Mouse (Mus musculus) hindbrain, embryonic 13.5 days (tissue): ENCODE results near the gene Wdtc1. TPM values are rescaled to one million over a fixed set of nuclear protein-coding genes. Genes with fewer than 3 reads are reported as not detected.

Experiments
- ATAC-seq: fragments of 200-750 bp; cut with Nextera tagmentation; 2 replicates; pipeline ENCODE4 v1.8.0; 2017; ENCODE audit warnings: moderate TSS enrichment; ENCODE audit not compliant: low FRiP score
- H3K27ac ChIP-seq: fragments of 300-500 bp; sonication (generic); 2 replicates; pipeline ENCODE4 v1.5.1; 2015; ENCODE audit warnings: inconsistent platforms, mild to moderate bottlenecking, moderate library complexity
- H3K27me3 ChIP-seq: fragments of 300-500 bp; sonication (generic); 2 replicates; pipeline ENCODE4 v1.6.1; 2015; ENCODE audit warnings: mild to moderate bottlenecking, inconsistent platforms
- H3K36me3 ChIP-seq: fragments of 300-500 bp; sonication (generic); 2 replicates; pipeline ENCODE4 v1.6.1; 2015; ENCODE audit warnings: mild to moderate bottlenecking, inconsistent platforms
- H3K4me1 ChIP-seq: fragments of 300-500 bp; sonication (generic); replicated peaks from 2 replicates; pipeline ENCODE4 v1.6.1; 2015; ENCODE audit warnings: inconsistent platforms
- H3K4me2 ChIP-seq: fragments of 300-500 bp; sonication (generic); 2 replicates; pipeline ENCODE4 v1.6.1; 2015; ENCODE audit warnings: inconsistent platforms, mild to moderate bottlenecking, moderate library complexity
- H3K4me3 ChIP-seq: fragments of 300-500 bp; sonication (generic); 2 replicates; pipeline ENCODE4 v1.5.1; 2015; ENCODE audit warnings: mild to moderate bottlenecking, inconsistent platforms
- H3K9ac ChIP-seq: fragments of 300-500 bp; sonication (generic); 2 replicates; pipeline ENCODE4 v1.6.1; 2015; ENCODE audit warnings: mild to moderate bottlenecking, inconsistent platforms
- H3K9me3 ChIP-seq: fragments of 300-500 bp; sonication (generic); 2 replicates; pipeline ENCODE4 v1.6.1; 2016; ENCODE audit warnings: inconsistent platforms
- WGBS: fragments of 180-500 bp; shearing (Covaris S2); methylation state at CpG from one replicate; pipeline ENCODE4 v1.1.7; 2015; 5-methylcytosine and 5-hydroxymethylcytosine counted together
- polyA plus RNA-seq: library from polyadenylated mRNA; unstranded; fragments of >200 nt; fragmentation: Nextera tagmentation; extraction: Ambion mirVana; gene quantifications from 2 replicates; pipeline ENCODE4 v1.2.1, GENCODE M21; 2015

The Wdtc1 gene
- polyA plus RNA-seq, 1 experiment from 2014 or later = 21.3 TPM

DNA sequence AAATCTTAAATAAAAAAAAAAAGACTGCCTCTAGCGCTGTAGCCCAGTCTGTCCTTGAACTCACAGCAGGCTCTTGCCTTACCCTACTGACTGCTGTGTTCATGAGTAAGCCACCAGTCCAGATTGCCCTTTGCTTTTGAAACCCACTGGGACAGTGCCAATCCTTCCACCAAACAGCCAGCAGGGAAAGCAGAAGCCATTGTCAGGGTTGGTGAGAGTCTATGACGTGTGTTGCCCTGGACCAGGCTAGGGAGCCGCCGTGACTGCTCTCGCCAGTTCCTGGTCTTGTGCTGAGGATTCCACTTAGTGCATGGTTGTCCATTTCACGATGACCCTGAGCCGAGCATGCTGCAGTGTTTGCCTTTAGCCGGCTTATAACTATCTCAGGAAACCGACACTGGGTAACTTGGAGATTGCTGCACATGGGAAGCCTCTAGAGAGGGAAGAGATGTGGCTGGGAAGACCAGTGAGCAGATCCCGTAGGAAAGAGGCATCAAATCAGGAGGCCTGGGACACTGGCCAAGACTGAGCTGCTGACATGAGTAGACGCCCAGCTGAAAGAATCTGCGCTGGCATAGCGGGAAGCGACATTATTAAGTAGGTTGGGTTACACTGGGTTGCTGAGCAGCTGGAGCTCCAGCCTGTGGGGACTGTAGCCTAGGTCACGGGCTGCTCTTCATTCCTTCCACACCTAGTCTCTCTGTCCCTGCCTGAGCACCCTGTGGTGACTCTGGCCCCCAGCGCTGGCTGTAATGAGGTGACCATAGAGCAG lies 35.7 kb upstream of the Wdtc1 start:
- no peak overlapping the region for H3K4me2 ChIP-seq

DNA sequence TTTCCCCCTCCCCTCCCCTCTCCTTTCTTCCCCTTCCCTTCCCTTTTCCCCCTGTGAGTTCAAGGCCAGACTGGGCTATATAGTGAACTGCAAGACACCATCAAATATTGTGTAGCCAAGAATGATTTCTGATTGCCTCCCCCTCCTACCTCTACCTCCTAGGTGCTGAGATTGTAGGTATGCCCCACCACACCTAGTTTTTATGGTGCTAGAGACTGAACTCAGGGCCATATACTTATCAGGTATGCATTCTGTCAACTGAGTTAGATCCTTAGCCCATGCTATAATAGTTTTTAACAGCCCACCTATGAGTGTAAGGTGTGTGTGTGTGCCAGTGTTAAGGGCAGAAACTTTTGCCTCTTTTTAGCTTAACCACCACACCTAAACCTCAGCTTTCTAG lies 33.8 kb upstream of the Wdtc1 start:
- H3K27ac ChIP-seq = no peak overlapping the region
- no peaks in the 10 kb centered on the region for H3K9me3 ChIP-seq
- H3K4me2 ChIP-seq = no peak overlapping the region
- H3K9ac ChIP-seq = no peak overlapping the region
- ATAC-seq = no peak
- no peak overlapping the region for H3K4me3 ChIP-seq
- no peaks in the 10 kb centered on the region for H3K27me3 ChIP-seq
- H3K36me3 ChIP-seq = 0 out of 2 replicates have a peak, but pooled peaks cover 4% of the 10 kb centered on the region
- H3K4me1 ChIP-seq = peaks cover 31% of the 10 kb centered on the region

More for the DNA sequence above, 35.7 kb upstream of the Wdtc1 start:
- H3K27me3 ChIP-seq = no peaks in the 10 kb centered on the region
- peaks cover 31% of the 10 kb centered on the region for H3K4me1 ChIP-seq
- no peak overlapping the region for H3K4me3 ChIP-seq
- 0 out of 2 replicates have a peak, but pooled peaks cover 4% of the 10 kb centered on the region for H3K36me3 ChIP-seq
- no peaks in the 10 kb centered on the region for H3K9me3 ChIP-seq
- H3K27ac ChIP-seq = peak overlapping the region; percentile 30; the same call in 1 of the 2 replicates
- WGBS = 86% methylated on average over 16 of the region's 16 CpGs
- no peak overlapping the region for H3K9ac ChIP-seq
- ATAC-seq = no peak

DNA sequence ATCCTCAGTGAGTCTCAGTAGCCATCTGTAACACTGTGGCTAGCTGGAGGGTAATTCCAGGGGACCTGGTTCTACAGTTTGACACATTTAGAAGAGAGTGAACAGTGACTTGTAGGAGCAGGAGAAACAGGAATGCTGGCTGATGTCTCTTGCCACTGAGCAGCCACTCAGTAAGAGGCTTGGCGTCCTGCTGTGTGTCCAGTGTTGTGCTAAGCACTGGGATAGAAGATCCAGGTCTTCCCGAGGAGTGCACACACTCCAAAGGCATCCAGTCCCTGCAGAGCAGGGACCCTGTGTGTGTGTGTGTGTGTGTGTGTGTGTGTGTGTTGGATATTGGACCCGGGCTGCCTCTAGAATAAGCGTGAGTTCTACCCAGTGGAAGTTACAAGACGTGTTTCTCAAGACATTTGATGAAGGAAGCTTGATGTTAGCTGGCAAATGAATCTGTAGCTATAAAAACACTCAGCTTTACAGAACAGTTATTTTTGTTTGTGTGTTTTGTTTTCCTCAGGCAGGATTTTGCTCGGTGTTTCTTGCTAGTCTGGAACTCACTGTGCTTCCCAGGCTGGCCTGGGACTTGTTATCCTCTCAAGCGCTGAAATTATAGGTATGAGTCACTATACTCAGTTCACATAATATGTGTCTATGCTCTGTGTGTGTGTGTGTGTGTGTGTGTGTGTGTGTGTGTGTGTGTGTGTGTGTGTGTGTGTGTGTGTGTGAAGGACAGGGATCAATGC lies 32.9 kb upstream of the Wdtc1 start:
- WGBS = 77% methylated on average over 7 of the region's 7 CpGs

DNA sequence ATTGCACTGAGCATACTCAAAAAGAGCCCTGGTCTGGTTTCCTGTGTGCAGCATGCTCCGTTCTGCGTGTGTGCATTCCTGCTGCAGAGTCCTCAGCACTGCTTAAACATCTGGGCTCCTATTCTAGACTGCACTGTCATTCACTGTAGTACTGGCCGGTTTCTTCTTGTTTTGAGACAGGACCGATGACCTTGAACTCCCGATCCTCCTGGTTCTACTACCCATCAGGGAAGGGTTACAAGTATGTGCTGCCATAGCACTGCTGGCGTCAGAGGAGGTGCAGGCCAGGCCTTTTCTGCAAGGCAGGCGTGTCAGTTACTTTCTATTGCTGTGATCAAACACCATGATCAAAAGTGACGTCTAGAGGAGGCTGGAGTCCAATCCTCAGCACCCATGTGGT lies 27.9 kb upstream of the Wdtc1 start:
- Histone ChIP-seq H3K4me1 (peaks cover 38% of the 10 kb centered on the region), H3K4me3 (no peak overlapping the region), H3K27ac (no peak overlapping the region), H3K36me3 (0 out of 2 replicates have a peak, but pooled peaks cover 4% of the 10 kb centered on the region), H3K27me3 (no peaks in the 10 kb centered on the region), H3K9me3 (no peaks in the 10 kb centered on the region), H3K9ac (no peak overlapping the region), H3K4me2 (no peak overlapping the region)
- ATAC-seq = no peak
- WGBS = 83% methylated on average over 8 of the region's 8 CpGs

More for the DNA sequence above, 32.9 kb upstream of the Wdtc1 start:
- H3K9me3 ChIP-seq = no peaks in the 10 kb centered on the region
- H3K4me3 ChIP-seq = no peak overlapping the region
- peaks cover 25% of the 10 kb centered on the region for H3K4me1 ChIP-seq
- no peak for ATAC-seq
- H3K27me3 ChIP-seq = no peaks in the 10 kb centered on the region
- H3K9ac ChIP-seq = no peak overlapping the region
- H3K27ac ChIP-seq = no peak overlapping the region
- 0 out of 2 replicates have a peak, but pooled peaks cover 4% of the 10 kb centered on the region for H3K36me3 ChIP-seq
- no peak overlapping the region for H3K4me2 ChIP-seq

DNA sequence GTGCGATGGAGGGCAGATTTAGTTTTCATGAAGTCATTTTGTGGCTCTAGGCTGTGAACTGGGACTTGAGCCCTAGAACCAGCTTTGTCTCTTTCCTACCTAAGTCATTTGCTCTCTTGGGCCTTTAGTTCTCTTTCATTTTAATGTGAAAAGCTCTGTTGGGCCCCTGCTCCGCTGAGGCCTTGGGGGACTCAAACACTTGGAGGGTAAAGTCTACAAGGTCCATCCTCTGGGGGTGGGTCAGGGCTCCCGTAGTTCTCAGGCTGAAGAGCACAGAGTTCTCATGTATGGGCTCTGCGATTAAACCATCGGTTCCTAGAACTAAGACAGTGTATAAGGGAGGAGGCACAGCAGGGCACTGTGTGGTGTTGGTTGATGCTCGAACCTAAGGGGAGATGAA lies 27.3 kb upstream of the Wdtc1 start:
- peaks cover 38% of the 10 kb centered on the region for H3K4me1 ChIP-seq
- no peak overlapping the region for H3K4me2 ChIP-seq
- 61% methylated on average over 6 of the region's 6 CpGs for WGBS
- 0 out of 2 replicates have a peak, but pooled peaks cover 4% of the 10 kb centered on the region for H3K36me3 ChIP-seq
- ATAC-seq = no peak
- H3K27ac ChIP-seq = no peak overlapping the region
- no peaks in the 10 kb centered on the region for H3K9me3 ChIP-seq
- H3K4me3 ChIP-seq = no peak overlapping the region
- H3K9ac ChIP-seq = no peak overlapping the region
- no peaks in the 10 kb centered on the region for H3K27me3 ChIP-seq

DNA sequence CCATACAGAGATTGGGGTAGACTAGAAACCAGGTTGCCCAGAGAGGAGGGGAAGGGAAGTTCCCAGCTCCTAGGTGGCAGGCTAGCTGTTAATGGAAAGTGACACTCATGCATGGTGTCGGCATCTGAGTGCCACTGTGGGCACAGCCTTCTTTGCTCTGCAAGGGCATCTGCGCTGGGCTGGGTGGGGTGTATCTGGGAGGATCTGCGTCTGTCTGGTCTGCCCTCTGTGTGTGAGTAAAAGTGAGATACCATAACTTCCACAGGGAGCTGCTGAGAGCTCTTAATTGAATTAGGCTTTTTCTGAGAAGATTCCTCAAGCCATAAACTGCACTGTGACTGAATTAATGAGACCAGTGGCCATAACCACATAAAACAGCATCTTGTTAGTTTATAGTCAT lies 26.6 kb upstream of the Wdtc1 start:
- no peak overlapping the region for H3K27ac ChIP-seq
- H3K4me2 ChIP-seq = no peak overlapping the region
- 0 out of 2 replicates have a peak, but pooled peaks cover 5% of the 10 kb centered on the region for H3K36me3 ChIP-seq
- ATAC-seq = no peak
- WGBS = 64% methylated on average over 3 of the region's 3 CpGs
- peaks cover 43% of the 10 kb centered on the region for H3K4me1 ChIP-seq
- H3K9me3 ChIP-seq = no peaks in the 10 kb centered on the region
- no peak overlapping the region for H3K9ac ChIP-seq
- H3K27me3 ChIP-seq = no peaks in the 10 kb centered on the region
- H3K4me3 ChIP-seq = no peak overlapping the region

DNA sequence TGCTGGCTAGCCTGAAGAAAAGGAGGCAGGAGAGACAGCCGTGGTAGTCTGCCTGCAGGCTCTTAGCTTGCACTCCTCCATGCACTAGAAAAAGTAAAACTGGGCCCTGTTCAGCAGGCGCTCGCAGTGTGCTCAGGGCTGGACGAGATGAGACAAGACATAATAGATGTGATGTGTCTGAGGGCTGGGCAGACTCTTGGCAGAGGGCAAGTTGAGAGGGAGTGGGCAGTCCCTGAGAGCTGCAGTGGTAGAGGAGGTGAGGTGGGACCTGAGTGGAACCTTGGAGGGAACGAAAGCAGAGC lies 25.7 kb upstream of the Wdtc1 start:
- Histone ChIP-seq H3K4me2 (no peak overlapping the region), H3K27me3 (no peaks in the 10 kb centered on the region), H3K27ac (peak overlapping the region; percentile 44; the same call in 1 of the 2 replicates), H3K9me3 (no peaks in the 10 kb centered on the region), H3K4me1 (peaks cover 50% of the 10 kb centered on the region), H3K9ac (peak overlapping the region; percentile 49), H3K4me3 (no peak overlapping the region), H3K36me3 (0 out of 2 replicates have a peak, but pooled peaks cover 4% of the 10 kb centered on the region)
- ATAC-seq = no peak
- WGBS = 31% methylated on average over 5 of the region's 5 CpGs

DNA sequence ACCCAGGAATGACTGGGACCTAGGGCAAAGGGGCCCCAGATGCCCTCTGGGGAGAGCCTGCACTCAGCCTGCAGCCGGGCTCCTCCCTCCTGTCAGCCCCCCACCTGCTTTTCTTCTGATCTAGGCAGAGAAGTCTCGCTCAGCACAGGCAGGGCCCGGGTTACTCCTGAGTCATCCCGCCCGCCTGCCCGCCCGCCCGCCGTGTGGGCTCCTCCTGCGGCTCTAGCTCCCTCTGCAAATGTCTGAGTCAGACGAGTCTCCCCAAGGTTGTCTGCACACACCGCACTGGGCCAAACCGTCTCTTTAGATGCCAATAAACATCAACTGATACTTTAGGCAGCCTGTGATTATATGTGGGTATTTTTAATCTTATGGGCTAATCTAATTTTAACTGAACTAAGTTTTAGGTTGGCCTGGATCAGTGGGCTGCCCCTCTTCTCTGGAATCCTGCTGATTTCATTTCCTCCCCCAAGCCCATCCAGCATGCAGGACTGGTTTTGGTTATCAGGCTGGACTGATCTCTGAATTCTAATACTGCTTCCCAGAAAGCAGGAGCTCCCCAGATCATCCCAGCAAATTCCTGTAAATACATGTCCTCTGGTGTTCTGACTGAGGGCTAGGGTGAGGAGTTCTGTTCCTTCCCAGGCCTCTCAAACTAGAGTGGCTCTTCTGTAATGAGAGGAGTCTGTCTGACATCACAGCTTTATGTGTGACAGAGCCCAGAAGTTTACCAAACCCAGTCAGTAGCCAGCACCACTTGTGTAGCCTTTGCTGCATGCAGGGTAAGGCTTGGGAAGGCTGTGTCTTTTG lies 25.2 kb upstream of the Wdtc1 start:
- Histone ChIP-seq H3K4me3 (no peak overlapping the region), H3K27ac (peak overlapping the region; percentile 44; the same call in 1 of the 2 replicates), H3K9me3 (no peaks in the 10 kb centered on the region), H3K9ac (peak overlapping the region; percentile 49), H3K27me3 (no peaks in the 10 kb centered on the region), H3K36me3 (0 out of 2 replicates have a peak, but pooled peaks cover 4% of the 10 kb centered on the region), H3K4me2 (peak overlapping the region; percentile 19), H3K4me1 (peaks cover 55% of the 10 kb centered on the region)
- 6% methylated on average over 13 of the region's 13 CpGs for WGBS
- ATAC-seq = 0 out of 2 replicates have a peak, but pooled peaks have one; percentile 28

DNA sequence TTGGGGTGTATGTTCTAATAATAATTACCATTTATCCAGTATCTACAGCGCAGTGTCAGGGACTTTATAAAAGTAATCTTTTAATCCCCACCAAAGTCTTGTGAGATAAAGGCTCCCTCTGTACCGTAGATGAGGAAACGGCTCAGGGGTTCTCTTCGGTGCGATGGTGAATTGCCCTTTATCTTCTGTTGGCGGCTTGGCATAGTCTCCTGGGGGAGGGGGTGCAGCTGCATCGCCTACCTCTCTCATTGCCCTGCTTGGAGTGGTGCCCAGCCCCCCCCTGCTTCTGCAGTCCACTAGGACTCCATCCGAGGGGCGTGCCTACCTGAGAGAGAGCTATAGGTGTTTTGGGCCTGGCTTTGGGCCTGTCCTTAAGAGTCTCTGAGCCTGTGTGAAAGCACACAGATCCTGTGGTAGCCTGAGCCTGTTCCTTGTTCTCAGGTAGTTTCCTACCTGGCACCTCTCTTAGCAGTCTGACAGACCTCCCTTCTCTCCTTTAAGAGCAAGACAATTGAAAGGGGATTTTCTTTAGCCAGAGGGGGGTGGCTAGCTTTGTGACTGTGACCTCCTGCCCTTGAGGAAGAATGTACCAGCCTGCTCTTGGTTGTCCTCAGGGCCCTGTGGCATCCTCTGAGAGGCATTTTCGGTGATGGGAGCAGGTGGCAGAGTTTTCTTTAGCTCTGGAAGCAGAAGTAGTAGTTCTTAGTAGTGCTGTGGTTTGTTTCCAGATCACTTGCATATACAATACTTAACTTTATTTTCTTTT lies 22.7 kb upstream of the Wdtc1 start:
- no peak overlapping the region for H3K4me2 ChIP-seq
- H3K9me3 ChIP-seq = no peaks in the 10 kb centered on the region
- no peak for ATAC-seq
- H3K4me3 ChIP-seq = no peak overlapping the region
- H3K9ac ChIP-seq = no peak overlapping the region
- peaks cover 80% of the 10 kb centered on the region for H3K4me1 ChIP-seq
- no peaks in the 10 kb centered on the region for H3K27me3 ChIP-seq
- peak overlapping the region; percentile 52; the same call in 1 of the 2 replicates for H3K27ac ChIP-seq
- WGBS = 48% methylated on average over 10 of the region's 10 CpGs
- H3K36me3 ChIP-seq = 0 out of 2 replicates have a peak, but pooled peaks cover 4% of the 10 kb centered on the region

DNA sequence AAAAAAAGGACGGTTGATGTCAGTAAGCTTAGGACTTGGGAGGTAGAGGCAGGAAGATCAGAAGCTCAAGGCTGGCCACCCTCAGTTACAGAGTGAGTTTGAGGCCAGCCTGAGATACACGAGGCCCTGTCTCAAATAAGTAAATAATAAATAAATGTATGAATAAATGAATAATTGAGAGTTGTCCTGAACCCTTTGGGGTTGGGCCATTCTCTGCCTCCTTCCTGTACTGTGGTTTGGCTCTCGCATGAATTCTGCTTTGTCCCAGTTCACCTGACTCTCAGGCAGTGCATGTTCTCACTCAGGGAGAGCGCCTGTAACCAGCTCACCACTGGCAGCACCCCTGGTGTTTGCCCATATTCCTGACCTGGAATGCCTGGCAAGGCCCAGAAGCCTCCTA lies 20.7 kb upstream of the Wdtc1 start:
- WGBS = 79% methylated on average over 4 of the region's 4 CpGs
- H3K4me1 ChIP-seq = peaks cover 80% of the 10 kb centered on the region

DNA sequence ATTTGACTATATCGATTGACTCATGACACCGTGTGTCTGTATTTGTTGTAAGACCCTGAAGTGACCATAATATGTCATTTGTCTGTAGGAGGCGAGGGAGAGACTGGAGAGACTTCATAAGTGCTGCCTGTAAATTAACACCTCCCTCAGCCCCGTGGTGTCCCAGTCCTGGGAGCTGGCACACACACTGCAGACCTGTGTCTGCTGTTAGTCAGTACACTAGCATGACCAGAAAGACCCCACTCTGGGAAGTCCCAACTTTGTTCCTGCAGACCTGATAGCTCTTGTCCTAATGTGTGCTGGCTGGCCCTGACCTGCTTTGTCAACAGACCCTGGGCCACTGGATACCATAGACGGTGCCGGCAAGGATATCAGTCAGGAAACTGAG lies 19.0 kb upstream of the Wdtc1 start:
- Histone ChIP-seq H3K36me3 (0 out of 2 replicates have a peak, but pooled peaks cover 4% of the 10 kb centered on the region), H3K4me2 (peak overlapping the region; percentile 88), H3K4me3 (peak overlapping the region; percentile 83), H3K27me3 (no peaks in the 10 kb centered on the region), H3K27ac (no peak overlapping the region), H3K9ac (peak overlapping the region; percentile 54), H3K9me3 (no peaks in the 10 kb centered on the region), H3K4me1 (peaks cover 63% of the 10 kb centered on the region)
- ATAC-seq = no peak
- WGBS = 76% methylated on average over 6 of the region's 6 CpGs

More for the DNA sequence above, 20.7 kb upstream of the Wdtc1 start:
- H3K4me2 ChIP-seq = no peak overlapping the region
- H3K27ac ChIP-seq = no peak overlapping the region
- H3K9ac ChIP-seq = peak overlapping the region; percentile 54; the same call in 1 of the 2 replicates
- ATAC-seq = no peak
- no peaks in the 10 kb centered on the region for H3K9me3 ChIP-seq
- H3K36me3 ChIP-seq = 0 out of 2 replicates have a peak, but pooled peaks cover 4% of the 10 kb centered on the region
- H3K4me3 ChIP-seq = no peak overlapping the region
- H3K27me3 ChIP-seq = no peaks in the 10 kb centered on the region
